Mouse (Mus musculus) kidney, adult 2 months (tissue): ENCODE measurements around the gene Lrrc42.

ENCODE experiments used
- CTCF ChIP-seq: fragments of 200-500 bp; conservative IDR thresholded peaks from 2 replicates; pipeline ENCODE4 v1.5.1; 2011; ENCODE audit warnings: low read depth, mild to moderate bottlenecking, control low read depth, low read length, moderate library complexity, mixed read lengths; ENCODE audit not compliant: insufficient read depth, insufficient read length
- POLR2A ChIP-seq: fragments of 200-500 bp; IDR thresholded peaks from one replicate; pipeline ENCODE4 v1.6.1; 2011; ENCODE audit warnings: low read depth, low read length, control low read depth

DNA sequence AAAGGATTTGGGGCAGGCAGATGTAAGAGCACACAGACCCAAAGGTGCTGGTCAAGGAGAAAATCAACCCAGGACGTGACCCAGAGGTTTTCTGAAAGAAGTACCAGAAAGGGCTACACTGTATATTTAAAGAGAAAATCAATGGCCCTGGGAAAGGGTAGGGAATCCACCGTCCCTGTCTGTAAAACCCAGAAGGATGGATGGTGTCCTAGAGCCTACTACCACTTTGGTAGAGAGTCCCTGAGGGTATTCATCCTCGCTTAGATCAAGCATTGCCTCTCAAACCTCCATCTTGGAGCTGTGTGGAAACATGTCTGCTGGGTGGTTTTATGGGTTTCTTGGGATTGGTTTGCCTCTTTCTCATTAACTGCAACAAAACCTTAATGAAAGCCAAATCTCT, 1.1 kb upstream of the Lrrc42 start:
- no peak for TF ChIP-seq CTCF
- TF ChIP-seq POLR2A, result no peak
